Mouse (Mus musculus) bone marrow, adult 2 months (tissue): Measurements from ENCODE around the gene Map3k14.
"Not testable (repeated sequence)": the region's sequence is repeated elsewhere in the genome, so short reads cannot be mapped to it uniquely, and the experiment has no call there.

Experiments
- CTCF ChIP-seq: fragments of 200-500 bp; IDR thresholded peaks from 2 replicates; pipeline ENCODE4 v1.5.1; 2011; ENCODE audit warnings: low read length, control low read depth; ENCODE audit not compliant: control insufficient read depth, insufficient read depth
- POLR2A ChIP-seq: fragments of 200-500 bp; IDR thresholded peaks from 2 replicates; pipeline ENCODE4 v1.6.1; 2011; ENCODE audit warnings: low read depth, mild to moderate bottlenecking, control low read depth, low read length, borderline replicate concordance; ENCODE audit not compliant: control insufficient read depth

- TF ChIP-seq POLR2A, CTCF: not testable (repeated sequence)
Observed at GRCm38 (mm10) chr11:103290841-103291240, 23.6 kb upstream of the Map3k14 start.
